Comparison of ENCODE assay signal across 9 mouse cellular contexts in genomic region chr10:120477501-120477900, GRCm38 (mm10). TPM values are rescaled to one million over a fixed set of nuclear protein-coding genes. Genes with fewer than 3 reads are reported as not detected.
DNase-seq lines count a peak whose midpoint lies in the region; ATAC-seq lines count a peak whose summit lies in the region.
"Had no signal": no experiment of that assay in that cellular context is flagged by ENCODE, and none has a peak within 500 bp of the region (broad histone marks: within the 10 kb centered on the region; RNA-seq: fewer than 3 reads in every experiment).

No protein-coding gene starts in this region.

- H3K4me3 ChIP-seq in forebrain, embryonic 15.5 days = peak overlapping the region; percentile 57
- peak overlapping the region; percentile 54 for H3K4me3 ChIP-seq in midbrain, embryonic 16.5 days (ENCODE audit: low read depth, low read length)

- H3K4me2 ChIP-seq in forebrain, embryonic 15.5 days (replicated peaks) = peak overlapping the region; percentile 93
- peak overlapping the region; percentile 97 for H3K4me2 ChIP-seq in midbrain, embryonic 16.5 days (ENCODE audit: low read length)

- H3K9ac ChIP-seq in forebrain, embryonic 15.5 days (replicated peaks) = peak overlapping the region; percentile 63; the same call in 1 of the 2 replicates
- H3K9ac ChIP-seq in midbrain, embryonic 16.5 days (ENCODE audit: low read depth, low read length) = peak overlapping the region; percentile 36; the same call in 1 of the 2 replicates

- no peak overlapping the region for H3K27ac ChIP-seq in forebrain, embryonic 15.5 days (replicated peaks)
- H3K27ac ChIP-seq in midbrain, embryonic 16.5 days (ENCODE audit: low read length) = no peak overlapping the region

- H3K36me3 ChIP-seq in forebrain, embryonic 15.5 days = no peaks in the 10 kb centered on the region
- no peaks in the 10 kb centered on the region for H3K36me3 ChIP-seq in midbrain, embryonic 16.5 days (ENCODE audit: control insufficient read depth, insufficient read depth, low read length)

- peaks cover 13% of the 10 kb centered on the region; the same call in 1 of the 2 replicates for H3K27me3 ChIP-seq in forebrain, embryonic 15.5 days
- peaks cover 8% of the 10 kb centered on the region for H3K27me3 ChIP-seq in midbrain, embryonic 16.5 days (ENCODE audit: control insufficient read depth, insufficient read depth, low read depth, low read length)
- H3K27me3 ChIP-seq: CH12.LX had no signal

- H3K4me1 ChIP-seq in forebrain, embryonic 15.5 days = peaks cover 50% of the 10 kb centered on the region
- peaks cover 42% of the 10 kb centered on the region for H3K4me1 ChIP-seq in midbrain, embryonic 16.5 days (ENCODE audit: control insufficient read depth, insufficient read depth, low read length)

- 1% methylated on average over 21 of the region's 21 CpGs for WGBS in forebrain, embryonic 15.5 days
- WGBS in midbrain, embryonic 16.5 days = under 1% methylated on average over 21 of the region's 21 CpGs

- DNase-seq in gastrocnemius, postnatal 25 days = peak; percentile 5
- DNase-seq in gastrocnemius, postnatal 10 days = no peak
- peak; percentile 28 for DNase-seq in R1 (ENCODE audit: low read depth, low spot score)
- peak; percentile 1 to 15 for DNase-seq in kidney, postnatal 36 days
- no peak for DNase-seq in thymus, postnatal 36 days

- ATAC-seq in forebrain, embryonic 15.5 days (replicated peaks) = peak; percentile 23
- no peak for ATAC-seq in midbrain, embryonic 16.5 days
- no peak for ATAC-seq in activated CD4-positive, CD25-positive, alpha-beta regulatory T cell, adult 4 months

- H3K9me3 ChIP-seq in forebrain, embryonic 15.5 days = no peaks in the 10 kb centered on the region
- no peaks in the 10 kb centered on the region for H3K9me3 ChIP-seq in midbrain, embryonic 16.5 days (replicated peaks; ENCODE audit: control insufficient read depth, low read length, poor library complexity, severe bottlenecking)

RNA-seq across cellular contexts. Expression of gene Hmga2, which starts 1.2 kb away (rescaled TPM):
- under 1 TPM; 0.08 to 0.13 TPM for total RNA-seq in gastrocnemius, postnatal 25 days (2021)
- under 1 TPM; 0.21 to 0.23 TPM for total RNA-seq in gastrocnemius, postnatal 10 days (2021)
- polyA plus RNA-seq in forebrain, embryonic 15.5 days (2015; fragmentation: Nextera tagmentation; extraction: Ambion mirVana) = 1.4 and 1.8 TPM in 2 replicates
- polyA plus RNA-seq in midbrain, embryonic 16.5 days (2015; fragmentation: Nextera tagmentation; extraction: Ambion mirVana) = 0.45 and 0.76 TPM in 2 replicates
- polyA plus RNA-seq in activated CD4-positive, CD25-positive, alpha-beta regulatory T cell, adult 4 months (2017; shearing (Covaris generic)) = under 1 TPM in 1 of 2 experiments, not detected in 1; 0.26 TPM
- total RNA-seq: CH12.LX had no signal

Comparison
In these comparisons a context has a peak if more than half of its experiments do, and no peak if none do; other contexts are left out.
1. DNase-seq: peak in gastrocnemius, postnatal 25 days (single experiment), R1 (single experiment) and kidney, postnatal 36 days (2 of 2); none in gastrocnemius, postnatal 10 days (single experiment) and thymus, postnatal 36 days (0 of 2).